In genomic region chr15:84639451-84640136, GRCm38 (mm10) we compare ENCODE assay signal across 9 mouse cellular contexts. TPM values are rescaled to one million over a fixed set of nuclear protein-coding genes. Genes with fewer than 3 reads are reported as not detected.
DNase-seq lines count a peak whose midpoint lies in the region; ATAC-seq lines count a peak whose summit lies in the region.
"Had no signal": no experiment of that assay in that cellular context is flagged by ENCODE, and none has a peak within 500 bp of the region (broad histone marks: within the 10 kb centered on the region; RNA-seq: fewer than 3 reads in every experiment).

No protein-coding gene starts in this region.

- H3K4me3 ChIP-seq in embryonic facial prominence, embryonic 11.5 days (ENCODE audit: low read depth, low read length): no peak overlapping the region
- H3K4me3 ChIP-seq in heart, embryonic 14.5 days (ENCODE audit: control insufficient read depth in 1 of 2, insufficient read depth in 1 of 2, low read depth in 1 of 2, low read length in 2 of 2): no peak overlapping the region
- H3K4me3 ChIP-seq in neural tube, embryonic 15.5 days (replicated peaks): no peak overlapping the region
- H3K4me3 ChIP-seq: myocyte had no signal

- no peaks in the 10 kb centered on the region for H3K9me3 ChIP-seq in embryonic facial prominence, embryonic 11.5 days (replicated peaks; ENCODE audit: control insufficient read depth, low read length)
- no peaks in the 10 kb centered on the region for H3K9me3 ChIP-seq in heart, embryonic 14.5 days (ENCODE audit: control insufficient read depth, low read length)
- no peaks in the 10 kb centered on the region for H3K9me3 ChIP-seq in neural tube, embryonic 15.5 days (replicated peaks)

- H3K27ac ChIP-seq in embryonic facial prominence, embryonic 11.5 days (replicated peaks; ENCODE audit: low read depth, low read length): peak overlapping the region; percentile 61; the same call in 1 of the 2 replicates
- peak overlapping the region; percentile 42 to 65 for H3K27ac ChIP-seq in heart, embryonic 14.5 days (replicated peaks in 1 of 2; ENCODE audit: control insufficient read depth in 1 of 2, insufficient read depth in 1 of 2, low read depth in 2 of 2, low read length in 2 of 2)
- peak overlapping the region; percentile 46; the same call in 1 of the 2 replicates for H3K27ac ChIP-seq in neural tube, embryonic 15.5 days (replicated peaks)

- 0 out of 2 replicates have a peak, but pooled peaks have one; percentile 24 for ATAC-seq in embryonic facial prominence, embryonic 11.5 days (replicated peaks; ENCODE audit: insufficient number of reproducible peaks, low FRiP score, low TSS enrichment, low read depth)
- peak; percentile 75 for ATAC-seq in heart, embryonic 14.5 days (ENCODE audit: insufficient number of reproducible peaks, insufficient read depth, low FRiP score, low read depth)
- ATAC-seq in neural tube, embryonic 15.5 days (ENCODE audit: low FRiP score): no peak

- H3K9ac ChIP-seq in embryonic facial prominence, embryonic 11.5 days (replicated peaks; ENCODE audit: low read length): no peak overlapping the region
- H3K9ac ChIP-seq in heart, embryonic 14.5 days (ENCODE audit: low read length): peak overlapping the region; percentile 46; the same call in 1 of the 2 replicates
- no peak overlapping the region for H3K9ac ChIP-seq in neural tube, embryonic 15.5 days (replicated peaks)

- peak; percentile 47 to 54 for DNase-seq in layer of hippocampus, postnatal 36 days
- DNase-seq in layer of hippocampus, adult 11-12 months (ENCODE audit: low spot score): no peak
- peak; percentile 64 for DNase-seq in embryonic facial prominence, embryonic 11.5 days (ENCODE audit: low spot score)
- DNase-seq in kidney, postnatal 4 days: peak; percentile 46 to 66
- DNase-seq in layer of hippocampus, adult 9-10 months (ENCODE audit: low spot score): no peak
- DNase-seq in spleen, postnatal 36 days (ENCODE audit: low spot score in 2 of 2): no peak

- H3K4me1 ChIP-seq in embryonic facial prominence, embryonic 11.5 days (ENCODE audit: control insufficient read depth, insufficient read depth, low read length): peaks cover 4% of the 10 kb centered on the region
- H3K4me1 ChIP-seq in heart, embryonic 14.5 days (ENCODE audit: control insufficient read depth in 2 of 2, insufficient read depth in 2 of 2, low read length in 2 of 2): peaks cover 43 to 50% of the 10 kb centered on the region in 2 experiments
- peaks cover 7% of the 10 kb centered on the region; the same call in 1 of the 2 replicates for H3K4me1 ChIP-seq in neural tube, embryonic 15.5 days

- WGBS in embryonic facial prominence, embryonic 11.5 days: 40% methylated on average over 6 of the region's 6 CpGs
- 25% methylated on average over 6 of the region's 6 CpGs for WGBS in heart, embryonic 14.5 days
- WGBS in neural tube, embryonic 15.5 days: 62% methylated on average over 6 of the region's 6 CpGs

- H3K4me2 ChIP-seq in embryonic facial prominence, embryonic 11.5 days (ENCODE audit: low read depth, low read length): no peak overlapping the region
- no peak overlapping the region for H3K4me2 ChIP-seq in heart, embryonic 14.5 days (ENCODE audit: low read length)
- H3K4me2 ChIP-seq in neural tube, embryonic 15.5 days: no peak overlapping the region

- no peaks in the 10 kb centered on the region for H3K27me3 ChIP-seq in embryonic facial prominence, embryonic 11.5 days (ENCODE audit: control insufficient read depth, insufficient read depth, low read length)
- H3K27me3 ChIP-seq in heart, embryonic 14.5 days (ENCODE audit: control insufficient read depth, insufficient read depth, low read length): no peaks in the 10 kb centered on the region
- no peaks in the 10 kb centered on the region for H3K27me3 ChIP-seq in neural tube, embryonic 15.5 days (replicated peaks)

- H3K36me3 ChIP-seq in embryonic facial prominence, embryonic 11.5 days (replicated peaks; ENCODE audit: control insufficient read depth, insufficient read depth, low read depth, low read length): no peaks in the 10 kb centered on the region
- H3K36me3 ChIP-seq in heart, embryonic 14.5 days (ENCODE audit: control insufficient read depth, insufficient read depth, low read length): no peaks in the 10 kb centered on the region
- no peaks in the 10 kb centered on the region for H3K36me3 ChIP-seq in neural tube, embryonic 15.5 days

RNA-seq across cellular contexts. Expression of gene Prr5, which starts 29.8 kb away (rescaled TPM):
- 10 to 100 TPM; 10.6 to 17.3 TPM for total RNA-seq in layer of hippocampus, postnatal 36 days (2021)
- 11.4 and 11.8 TPM in 2 replicates for polyA plus RNA-seq in embryonic facial prominence, embryonic 11.5 days (2014; fragmentation: Nextera tagmentation; extraction: Ambion mirVana)
- polyA plus RNA-seq in heart, embryonic 14.5 days (2014; fragmentation: Nextera tagmentation; extraction: Ambion mirVana): 11.2 and 15.1 TPM in 2 replicates
- 29.3 and 33.6 TPM in 2 replicates for polyA plus RNA-seq in neural tube, embryonic 15.5 days (2015; fragmentation: Nextera tagmentation; extraction: Ambion mirVana)

Comparison
In these comparisons a context has a peak if more than half of its experiments do, and no peak if none do; other contexts are left out.
1. DNase-seq: peak in layer of hippocampus, postnatal 36 days (2 of 2), embryonic facial prominence, embryonic 11.5 days (single experiment) and kidney, postnatal 4 days (2 of 2); none in layer of hippocampus, adult 11-12 months (single experiment), layer of hippocampus, adult 9-10 months (single experiment) and spleen, postnatal 36 days (0 of 2).
2. Peak in every context shown above with its lines, with median percentiles within 50 percentile points of each other: H3K27ac ChIP-seq.